Mouse (Mus musculus) left cerebral cortex, postnatal 25 days (tissue): ENCODE results near the gene Gpr21. TPM values are rescaled to one million over a fixed set of nuclear protein-coding genes. Genes with fewer than 3 reads are reported as not detected.

Experiments used
- DNase-seq, 2 experiments: peaks; one replicate each; pipeline ENCODE4 v3.0.0; 2022; ENCODE audit warnings: low spot score in 2 of 2, mixed read lengths in 1 of 2
- intact Hi-C: fragments of 180-260 bp; cut with DNase I; formaldehyde crosslinking; loops from one replicate; pipeline ENCODE4 v1.15.1; 2025
- total RNA-seq, 2 experiments: library from RNA; stranded (reverse); gene quantifications; 2 replicates each; pipeline ENCODE4 v1.2.3; 2021

Gene Gpr21
- total RNA-seq, 2 experiments from 2014 or later, result 5.7 to 7.5 TPM

- DNase-seq, result no peak
- intact Hi-C loops, result no loop called here
Observed at GRCm38 (mm10) chr2:37565579-37565978, 49.4 kb downstream of the Gpr21 start.

GRCm38 (mm10) chr2:37566035-37566434 is 49.9 kb downstream of the Gpr21 start:
- intact Hi-C loops, result no loop called here

GRCm38 (mm10) chr2:37569888-37570287 is 53.8 kb downstream of the Gpr21 start:
- no peak for DNase-seq
- intact Hi-C loops, result no loop called here

More at GRCm38 (mm10) chr2:37566035-37566434, 49.9 kb downstream of the Gpr21 start:
- no peak for DNase-seq

Other genes starting within 250 kb of the Gpr21 start
- not detected for gene Olfr368, start 189.8 kb upstream of the Gpr21 start, total RNA-seq
- gene Pdcl, start 157.0 kb upstream of the Gpr21 start, total RNA-seq, result 10 to 100 TPM; 23.8 to 26.3 TPM
- gene Rc3h2, start 93.4 kb upstream of the Gpr21 start, total RNA-seq, result 10 to 100 TPM; 84.5 to 97.3 TPM
- gene Zbtb26, start 73.2 kb upstream of the Gpr21 start, total RNA-seq, result 10 to 100 TPM in 1 of 2 experiments, 1 to 10 TPM in 1; 9.7 to 10.4 TPM
- gene Zbtb6, start 73.2 kb upstream of the Gpr21 start, total RNA-seq, result 10 to 100 TPM; 14.1 TPM
- gene Rabgap1, start 73.1 kb upstream of the Gpr21 start, total RNA-seq, result 10 to 100 TPM; 94.7 to 96.2 TPM
- 100 to 1,000 TPM; 272 to 283 TPM for gene Strbp, start 187.5 kb downstream of the Gpr21 start, total RNA-seq